Mouse (Mus musculus) sigmoid colon, adult 10 weeks (tissue): ENCODE measurements around the gene Sp3. TPM values are rescaled to one million over a fixed set of nuclear protein-coding genes. Genes with fewer than 3 reads are reported as not detected.

Source experiments
- polyA plus RNA-seq: library from polyadenylated mRNA; stranded (reverse); fragments of 350-450 nt; fragmentation: Illumina TruSeq; extraction: RNeasy Lipid Tissue Mini Kit (QIAGEN cat#74804); gene quantifications from one replicate; pipeline ENCODE4 v1.2.3, GENCODE M21; 2014; ENCODE audit warnings: low read depth, low replicate concordance

The Sp3 gene
- 351 TPM for polyA plus RNA-seq

GRCm38 (mm10) chr2:72980337-72981074 lies at the start of gene Sp3:
TSS of gene Sp3 (minus strand) at chr2:72980446.

GRCm38 (mm10) chr2:72986616-72987015 lies 6.4 kb upstream of the Sp3 start, which contains the start of gene Gm11084:
TSS of gene Gm11084 (minus strand) at chr2:72986716.

Other genes starting within 250 kb of the Sp3 start
- not detected for gene Gm11084, start 6.3 kb upstream of the Sp3 start, polyA plus RNA-seq
- gene Ola1, start 238.5 kb upstream of the Sp3 start, polyA plus RNA-seq, result 236 TPM